Mouse (Mus musculus) midbrain, embryonic 12.5 days (tissue): ENCODE data around the gene Lrrfip1. TPM values are rescaled to one million over a fixed set of nuclear protein-coding genes. Genes with fewer than 3 reads are reported as not detected.

Source experiments
- ATAC-seq: fragments of 200-750 bp; cut with Nextera tagmentation; 2 replicates; pipeline ENCODE4 v1.8.0; 2017; ENCODE audit warnings: low read depth, moderate TSS enrichment, moderate library complexity; ENCODE audit not compliant: low FRiP score
- H3K27ac ChIP-seq: fragments of 300-500 bp; sonication (generic); replicated peaks from 2 replicates; pipeline ENCODE4 v1.5.1; 2016; ENCODE audit warnings: mild to moderate bottlenecking
- H3K27me3 ChIP-seq: fragments of 300-500 bp; sonication (generic); 2 replicates; pipeline ENCODE4 v1.6.1; 2016; ENCODE audit warnings: mild to moderate bottlenecking
- H3K36me3 ChIP-seq: fragments of 300-500 bp; sonication (generic); 2 replicates; pipeline ENCODE4 v1.6.1; 2016
- H3K4me1 ChIP-seq: fragments of 300-500 bp; sonication (generic); 2 replicates; pipeline ENCODE4 v1.6.1; 2016
- H3K4me2 ChIP-seq: fragments of 300-500 bp; sonication (generic); replicated peaks from 2 replicates; pipeline ENCODE4 v1.6.1; 2016; ENCODE audit warnings: mild to moderate bottlenecking, moderate library complexity
- H3K4me3 ChIP-seq: fragments of 300-500 bp; sonication (generic); 2 replicates; pipeline ENCODE4 v1.5.1; 2016; ENCODE audit warnings: mild to moderate bottlenecking
- H3K9ac ChIP-seq: fragments of 300-500 bp; sonication (generic); replicated peaks from 2 replicates; pipeline ENCODE4 v1.6.1; 2016; ENCODE audit warnings: mild to moderate bottlenecking, moderate library complexity
- H3K9me3 ChIP-seq: fragments of 300-500 bp; sonication (generic); 2 replicates; pipeline ENCODE4 v1.6.1; 2016; ENCODE audit warnings: mild to moderate bottlenecking
- WGBS: fragments of 180-500 bp; shearing (Covaris S2); methylation state at CpG from one replicate; pipeline ENCODE4 v1.1.7; 2016; 5-methylcytosine and 5-hydroxymethylcytosine counted together
- polyA plus RNA-seq: library from polyadenylated mRNA; unstranded; fragments of >200 nt; fragmentation: Nextera tagmentation; extraction: Ambion mirVana; gene quantifications from 2 replicates; pipeline ENCODE4 v1.2.1, GENCODE M21; 2016

Lrrfip1 gene
- polyA plus RNA-seq, 1 experiment from 2014 or later, result 18.7 TPM

- Histone ChIP-seq H3K27me3 (no peaks in the 10 kb centered on the region), H3K9ac (no peak overlapping the region), H3K27ac (no peak overlapping the region), H3K4me3 (no peak overlapping the region), H3K36me3 (no peaks in the 10 kb centered on the region), H3K4me1 (peaks cover 12% of the 10 kb centered on the region), H3K9me3 (no peaks in the 10 kb centered on the region), H3K4me2 (no peak overlapping the region)
- no peak for ATAC-seq
- 37% methylated on average over 5 of the region's 5 CpGs for WGBS
Measured at GRCm38 (mm10) chr1:91062363-91062762, 63.8 kb downstream of the Lrrfip1 start.

- WGBS, result 97% methylated on average over 2 of the region's 2 CpGs
- Histone ChIP-seq H3K27ac (no peak overlapping the region), H3K9me3 (no peaks in the 10 kb centered on the region), H3K4me2 (no peak overlapping the region), H3K4me3 (no peak overlapping the region), H3K4me1 (peaks cover 12% of the 10 kb centered on the region), H3K27me3 (no peaks in the 10 kb centered on the region), H3K9ac (no peak overlapping the region), H3K36me3 (no peaks in the 10 kb centered on the region)
- no peak for ATAC-seq
Measured at GRCm38 (mm10) chr1:91064053-91064452, 65.5 kb downstream of the Lrrfip1 start.

DNA sequence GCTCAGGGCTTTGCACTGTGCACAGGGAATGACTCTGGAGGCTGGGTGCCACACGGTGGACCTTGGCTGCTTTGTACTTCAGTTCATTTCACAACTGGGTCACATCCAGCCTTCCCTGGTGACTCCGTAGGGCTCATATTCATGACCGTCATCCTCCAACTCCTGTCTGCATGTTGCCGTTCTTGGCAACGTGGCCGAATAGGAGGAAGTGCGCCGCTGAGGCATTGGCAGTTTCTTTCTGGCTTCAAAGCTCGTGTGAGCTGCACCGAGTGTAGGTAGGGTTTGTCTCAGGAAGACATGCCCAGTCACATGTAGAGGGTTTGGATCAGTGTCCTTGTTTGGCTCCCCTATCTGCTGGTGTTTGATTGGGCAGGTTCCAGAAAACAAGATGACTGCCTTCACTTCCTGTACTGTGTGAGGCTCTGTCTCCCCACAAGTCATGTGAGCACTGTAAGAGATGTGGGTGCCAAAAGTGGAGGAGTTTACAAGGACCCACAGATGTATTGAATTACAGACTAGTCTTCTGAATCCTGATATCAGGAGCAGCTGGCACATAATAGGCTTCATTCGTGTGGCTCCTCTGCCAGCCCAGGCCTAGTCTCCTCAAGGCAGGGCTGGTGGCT, 66.5 kb downstream of the Lrrfip1 start:
- no peak overlapping the region for H3K27ac ChIP-seq
- no peaks in the 10 kb centered on the region for H3K27me3 ChIP-seq
- no peaks in the 10 kb centered on the region for H3K36me3 ChIP-seq
- ATAC-seq, result no peak
- H3K9me3 ChIP-seq, result no peaks in the 10 kb centered on the region
- H3K4me1 ChIP-seq, result peaks cover 12% of the 10 kb centered on the region
- H3K9ac ChIP-seq, result no peak overlapping the region
- WGBS, result 96% methylated on average over 11 of the region's 11 CpGs
- no peak overlapping the region for H3K4me3 ChIP-seq
- no peak overlapping the region for H3K4me2 ChIP-seq

DNA sequence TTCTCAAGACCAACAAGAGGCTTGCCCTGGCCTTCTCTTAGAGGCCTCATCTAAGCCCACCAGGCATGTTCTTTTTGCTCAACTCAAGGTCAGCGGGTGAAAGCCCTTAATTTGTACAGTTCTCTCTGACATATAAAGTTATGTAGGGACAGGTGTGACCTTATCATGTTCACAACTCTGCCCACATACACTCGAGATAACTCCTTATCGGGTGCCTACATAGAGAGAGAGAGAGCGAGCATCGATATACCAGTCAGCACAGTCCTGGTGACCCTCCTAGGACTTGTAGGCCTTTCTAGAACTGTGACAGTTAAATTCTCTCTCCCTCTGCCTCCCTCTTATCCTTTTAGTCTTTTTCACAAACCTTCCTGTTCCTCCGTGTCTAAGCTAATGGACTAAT, 67.5 kb downstream of the Lrrfip1 start:
- ATAC-seq, result no peak
- no peaks in the 10 kb centered on the region for H3K27me3 ChIP-seq
- no peak overlapping the region for H3K4me3 ChIP-seq
- no peaks in the 10 kb centered on the region for H3K9me3 ChIP-seq
- no peak overlapping the region for H3K27ac ChIP-seq
- no peak overlapping the region for H3K9ac ChIP-seq
- WGBS, result 84% methylated on average over 6 of the region's 6 CpGs
- no peak overlapping the region for H3K4me2 ChIP-seq
- H3K4me1 ChIP-seq, result peaks cover 12% of the 10 kb centered on the region
- no peaks in the 10 kb centered on the region for H3K36me3 ChIP-seq

DNA sequence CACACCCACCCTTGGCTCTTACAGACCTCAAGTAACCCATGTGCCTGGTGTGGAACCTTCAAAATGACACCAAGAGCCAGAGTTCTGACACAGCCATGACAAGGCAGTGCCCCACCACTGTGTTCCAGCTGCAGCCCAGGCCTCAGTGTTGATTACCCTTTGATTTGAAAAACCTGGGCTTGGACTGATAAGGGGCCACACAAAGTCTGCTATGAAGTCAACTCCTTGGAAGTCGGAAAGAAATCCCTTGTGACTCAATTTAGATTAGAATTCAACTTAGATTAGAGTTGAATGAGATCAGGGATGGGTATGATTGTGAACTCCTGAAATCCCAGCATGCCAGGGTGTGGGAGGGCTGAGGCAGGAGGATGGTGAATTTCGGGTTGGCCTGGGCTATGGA, 68.1 kb downstream of the Lrrfip1 start:
- WGBS, result 79% methylated on average over 2 of the region's 2 CpGs
- peaks cover 10% of the 10 kb centered on the region for H3K4me1 ChIP-seq
- ATAC-seq, result no peak

GRCm38 (mm10) chr1:91067716-91068115, 69.2 kb downstream of the Lrrfip1 start:
- Histone ChIP-seq H3K27me3 (no peaks in the 10 kb centered on the region), H3K9me3 (no peaks in the 10 kb centered on the region), H3K9ac (no peak overlapping the region), H3K27ac (no peak overlapping the region), H3K4me1 (no peaks in the 10 kb centered on the region), H3K36me3 (no peaks in the 10 kb centered on the region), H3K4me3 (no peak overlapping the region), H3K4me2 (no peak overlapping the region)
- no peak for ATAC-seq
- WGBS, result 88% methylated on average over 6 of the region's 6 CpGs

More for the DNA sequence above, 68.1 kb downstream of the Lrrfip1 start:
- H3K27me3 ChIP-seq, result no peaks in the 10 kb centered on the region
- no peak overlapping the region for H3K4me2 ChIP-seq
- H3K36me3 ChIP-seq, result no peaks in the 10 kb centered on the region
- H3K4me3 ChIP-seq, result no peak overlapping the region
- H3K9me3 ChIP-seq, result no peaks in the 10 kb centered on the region
- H3K27ac ChIP-seq, result no peak overlapping the region
- H3K9ac ChIP-seq, result no peak overlapping the region

DNA sequence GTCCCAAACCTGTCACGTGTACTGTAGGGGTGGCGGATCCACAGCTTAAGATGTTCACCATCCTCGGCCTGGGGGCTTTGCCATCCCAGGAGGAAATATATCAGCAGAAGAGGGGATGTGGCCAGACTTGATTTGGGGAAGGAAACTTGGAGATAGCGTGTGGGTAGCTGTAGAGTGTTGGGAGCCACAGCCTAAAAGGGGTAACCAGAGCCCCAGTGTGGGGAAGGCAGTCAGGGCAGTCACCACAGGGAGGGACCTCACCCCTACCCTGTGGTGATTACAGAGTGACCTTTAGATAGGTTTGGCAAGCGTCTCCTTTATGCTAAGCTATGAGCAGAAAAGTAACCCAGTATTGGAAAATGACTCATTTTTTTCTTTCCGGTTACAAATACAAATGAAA, 71.0 kb downstream of the Lrrfip1 start:
- Histone ChIP-seq H3K27ac (no peak overlapping the region), H3K36me3 (no peaks in the 10 kb centered on the region), H3K4me3 (no peak overlapping the region), H3K4me2 (no peak overlapping the region), H3K9me3 (no peaks in the 10 kb centered on the region), H3K27me3 (no peaks in the 10 kb centered on the region), H3K9ac (no peak overlapping the region), H3K4me1 (no peaks in the 10 kb centered on the region)
- ATAC-seq, result no peak
- WGBS, result 89% methylated on average over 6 of the region's 6 CpGs

DNA sequence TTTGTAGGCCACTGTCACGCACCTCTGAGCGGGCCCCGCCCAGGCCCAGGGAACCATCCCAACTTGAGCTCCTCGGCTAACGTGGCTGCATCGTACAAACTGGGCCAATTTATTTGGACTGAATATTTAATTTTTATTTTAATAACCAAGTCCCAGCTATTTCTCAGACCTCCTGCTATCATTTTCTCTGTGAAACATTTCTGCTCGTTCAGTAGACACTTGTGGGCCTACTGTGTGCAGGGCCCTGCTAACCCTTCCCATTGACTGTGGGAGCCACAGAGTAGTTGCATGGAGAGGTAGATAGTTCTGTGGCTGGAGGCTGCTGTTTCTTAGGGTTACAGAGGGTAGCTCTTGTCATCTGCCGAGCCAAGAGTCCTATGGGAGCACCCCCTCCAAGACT, 72.0 kb downstream of the Lrrfip1 start:
- no peaks in the 10 kb centered on the region for H3K27me3 ChIP-seq
- H3K4me3 ChIP-seq, result no peak overlapping the region
- no peak overlapping the region for H3K4me2 ChIP-seq
- ATAC-seq, result no peak
- no peaks in the 10 kb centered on the region for H3K4me1 ChIP-seq
- H3K36me3 ChIP-seq, result no peaks in the 10 kb centered on the region
- H3K9ac ChIP-seq, result no peak overlapping the region
- WGBS, result 89% methylated on average over 8 of the region's 8 CpGs
- H3K27ac ChIP-seq, result no peak overlapping the region
- no peaks in the 10 kb centered on the region for H3K9me3 ChIP-seq

DNA sequence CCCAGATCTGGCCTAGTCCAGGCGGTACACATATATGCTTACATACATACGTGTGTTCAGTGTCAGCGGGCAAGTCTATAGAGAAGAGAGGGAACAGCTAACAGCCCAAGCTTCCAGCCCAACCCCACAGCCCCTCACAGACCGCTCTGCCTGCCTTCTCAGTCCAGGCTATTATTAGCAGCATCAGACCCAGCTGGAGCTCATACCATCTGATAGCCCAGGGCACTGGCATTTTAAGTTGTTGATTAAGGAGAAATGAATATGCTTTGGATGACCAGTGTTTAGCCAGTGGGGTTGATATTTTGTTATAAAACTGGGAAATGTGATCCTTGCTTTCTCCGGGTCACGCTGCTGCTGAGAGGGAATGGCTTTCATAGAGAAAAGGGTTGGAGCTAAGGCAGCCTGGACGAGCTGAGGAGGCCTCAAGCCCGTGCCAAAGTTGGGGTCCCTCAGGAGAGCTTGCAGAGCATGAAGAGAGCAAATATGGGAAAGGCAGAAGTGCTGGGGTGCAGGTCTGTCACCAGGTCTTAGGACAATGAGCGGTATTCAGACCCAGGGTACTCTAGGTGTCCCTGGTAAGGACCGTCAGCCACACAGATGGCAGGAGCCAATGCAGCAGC, 73.2 kb downstream of the Lrrfip1 start:
- H3K9me3 ChIP-seq, result no peaks in the 10 kb centered on the region
- no peak for ATAC-seq
- 84% methylated on average over 10 of the region's 10 CpGs for WGBS

DNA sequence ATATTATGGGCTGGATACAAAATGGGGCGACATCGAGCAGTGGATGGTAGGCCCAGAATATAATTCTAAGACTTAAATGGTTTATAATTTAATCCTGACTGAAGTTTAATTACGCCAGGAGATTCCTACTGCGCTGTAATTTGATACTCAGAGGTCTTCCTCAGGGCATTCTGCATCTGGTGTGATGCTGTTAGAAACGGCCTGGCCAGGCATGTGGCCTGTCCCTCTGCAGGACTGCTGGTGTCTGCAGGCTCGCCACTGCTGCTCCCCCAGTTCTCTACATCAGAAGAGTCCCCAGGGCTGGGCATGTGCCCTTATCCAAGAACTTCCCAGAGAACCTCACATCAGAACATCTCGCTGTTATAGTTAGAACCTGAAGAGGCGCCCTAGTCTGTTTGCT, 78.4 kb downstream of the Lrrfip1 start:
- Histone ChIP-seq H3K9me3 (no peaks in the 10 kb centered on the region), H3K27ac (no peak overlapping the region), H3K27me3 (no peaks in the 10 kb centered on the region), H3K4me1 (0 out of 2 replicates have a peak, but pooled peaks cover 5% of the 10 kb centered on the region), H3K36me3 (no peaks in the 10 kb centered on the region), H3K4me2 (no peak overlapping the region), H3K4me3 (no peak overlapping the region), H3K9ac (no peak overlapping the region)
- ATAC-seq, result no peak
- 58% methylated on average over 8 of the region's 8 CpGs for WGBS

More for the DNA sequence above, 73.2 kb downstream of the Lrrfip1 start:
- Histone ChIP-seq H3K4me1 (0 out of 2 replicates have a peak, but pooled peaks cover 5% of the 10 kb centered on the region), H3K4me2 (no peak overlapping the region), H3K4me3 (no peak overlapping the region), H3K9ac (no peak overlapping the region), H3K36me3 (no peaks in the 10 kb centered on the region), H3K27ac (no peak overlapping the region), H3K27me3 (no peaks in the 10 kb centered on the region)

DNA sequence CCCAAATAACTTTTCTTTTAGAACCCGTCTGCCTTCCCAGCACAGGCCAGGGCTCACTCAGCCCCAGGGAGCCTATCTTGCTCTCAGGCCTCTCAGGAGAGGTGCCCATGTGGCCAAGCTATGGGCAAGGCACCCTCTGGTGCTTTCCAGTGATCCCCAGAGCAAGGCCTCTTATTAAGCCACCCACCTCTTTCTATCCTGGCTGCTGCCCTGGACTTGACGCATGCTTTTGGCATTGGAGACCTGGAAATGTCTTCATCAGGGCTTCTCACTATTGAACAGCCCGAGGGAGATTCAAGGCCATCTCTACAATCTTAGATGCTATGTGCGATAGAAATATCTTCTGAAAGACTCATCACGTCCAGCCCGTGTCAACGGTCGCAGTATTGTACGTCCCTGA, 78.9 kb downstream of the Lrrfip1 start:
- no peaks in the 10 kb centered on the region for H3K36me3 ChIP-seq
- H3K4me2 ChIP-seq, result no peak overlapping the region
- WGBS, result 88% methylated on average over 9 of the region's 9 CpGs
- H3K9ac ChIP-seq, result no peak overlapping the region
- H3K27ac ChIP-seq, result no peak overlapping the region
- no peaks in the 10 kb centered on the region for H3K27me3 ChIP-seq
- 0 out of 2 replicates have a peak, but pooled peaks cover 5% of the 10 kb centered on the region for H3K4me1 ChIP-seq
- no peak for ATAC-seq
- no peaks in the 10 kb centered on the region for H3K9me3 ChIP-seq
- H3K4me3 ChIP-seq, result no peak overlapping the region

GRCm38 (mm10) chr1:91077980-91078379, 79.4 kb downstream of the Lrrfip1 start:
- Histone ChIP-seq H3K4me3 (no peak overlapping the region), H3K9me3 (no peaks in the 10 kb centered on the region), H3K4me2 (no peak overlapping the region), H3K9ac (no peak overlapping the region), H3K27ac (no peak overlapping the region), H3K27me3 (no peaks in the 10 kb centered on the region), H3K36me3 (no peaks in the 10 kb centered on the region), H3K4me1 (0 out of 2 replicates have a peak, but pooled peaks cover 5% of the 10 kb centered on the region)
- no peak for ATAC-seq
- WGBS, result 89% methylated on average over 8 of the region's 8 CpGs
